Mouse (Mus musculus) forebrain, embryonic 14.5 days (tissue): ENCODE results near the gene Lix1. TPM values are rescaled to one million over a fixed set of nuclear protein-coding genes. Genes with fewer than 3 reads are reported as not detected.
A peak's percentile ranks its signal among the peaks of the same experiment; 100 is the strongest.

ENCODE experiments used
- ATAC-seq: fragments of 200-750 bp; cut with Nextera tagmentation; 2 replicates; pipeline ENCODE4 v1.8.0; 2017; ENCODE audit warnings: mild to moderate bottlenecking, moderate library complexity
- DNase-seq: peaks from one replicate; pipeline ENCODE4 v3.0.0-alpha.2; 2015; ENCODE audit warnings: low spot score
- H3K27ac ChIP-seq: fragments of 300-500 bp; sonication (generic); 2 replicates; pipeline ENCODE4 v1.5.1; 2014; ENCODE audit warnings: low read depth, mild to moderate bottlenecking, control low read depth, low read length, moderate library complexity
- H3K27me3 ChIP-seq: fragments of 300-500 bp; sonication (generic); replicated peaks from 2 replicates; pipeline ENCODE4 v1.6.1; 2014; ENCODE audit warnings: low read length, control low read depth, mixed read lengths; ENCODE audit not compliant: control insufficient read depth, insufficient read depth
- H3K36me3 ChIP-seq: fragments of 300-500 bp; sonication (generic); 2 replicates; pipeline ENCODE4 v1.6.1; 2014; ENCODE audit warnings: low read length, control low read depth; ENCODE audit not compliant: control insufficient read depth, insufficient read depth
- H3K4me1 ChIP-seq: fragments of 300-500 bp; sonication (generic); 2 replicates; pipeline ENCODE4 v1.6.1; 2014; ENCODE audit warnings: antibody characterized with exemption, low read length, control low read depth; ENCODE audit not compliant: control insufficient read depth, insufficient read depth
- H3K4me2 ChIP-seq: fragments of 300-500 bp; sonication (generic); 2 replicates; pipeline ENCODE4 v1.6.1; 2014; ENCODE audit warnings: mild to moderate bottlenecking, control low read depth, low read length
- H3K4me3 ChIP-seq: fragments of 300-500 bp; sonication (generic); 2 replicates; pipeline ENCODE4 v1.5.1; 2014; ENCODE audit warnings: low read depth, low read length, control low read depth
- H3K9ac ChIP-seq: fragments of 300-500 bp; sonication (generic); 2 replicates; pipeline ENCODE4 v1.6.1; 2014; ENCODE audit warnings: mild to moderate bottlenecking, low read length, control low read depth, moderate library complexity
- H3K9me3 ChIP-seq: fragments of 300-500 bp; sonication (generic); replicated peaks from 2 replicates; pipeline ENCODE4 v1.6.1; 2016; ENCODE audit warnings: low read length, control low read depth, mixed read lengths; ENCODE audit not compliant: control insufficient read depth
- WGBS: fragments of 180-500 bp; shearing (Covaris S2); extraction: QIAGEN DNeasy Blood & Tissue Kit; methylation state at CpG from one replicate; pipeline ENCODE4 v1.1.7; 2014; 5-methylcytosine and 5-hydroxymethylcytosine counted together
- polyA plus RNA-seq: library from polyadenylated mRNA; unstranded; fragments of >200 nt; fragmentation: Nextera tagmentation; extraction: Ambion mirVana; gene quantifications from 2 replicates; pipeline ENCODE4 v1.2.1, GENCODE M21; 2014

Lix1 gene
- polyA plus RNA-seq, 1 experiment from 2014 or later: 26.9 TPM

DNA sequence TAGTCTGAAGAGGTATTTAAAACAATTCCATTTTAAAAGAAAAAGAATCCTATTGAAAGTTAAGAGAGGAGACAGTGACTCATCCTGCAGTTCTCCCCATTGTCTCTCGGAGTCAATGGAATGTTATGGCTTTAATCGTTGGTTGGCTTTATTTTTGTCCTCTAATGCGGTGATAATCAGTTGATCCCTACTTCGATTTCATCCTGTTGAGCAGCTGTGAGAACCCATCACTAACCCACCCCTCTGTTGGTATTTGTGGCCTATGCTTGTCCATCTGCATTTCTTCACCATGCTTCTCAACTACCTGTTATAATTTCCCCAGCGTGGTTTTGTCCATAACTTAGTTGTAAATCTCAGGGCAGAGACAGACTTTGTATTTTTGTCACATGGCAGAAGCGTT, 5.7 kb downstream of the Lix1 start:
- Histone ChIP-seq H3K9me3 (no peaks in the 10 kb centered on the region), H3K36me3 (no peaks in the 10 kb centered on the region), H3K27me3 (no peaks in the 10 kb centered on the region), H3K4me1 (peaks cover 20% of the 10 kb centered on the region), H3K9ac (no peak overlapping the region), H3K4me2 (no peak overlapping the region), H3K4me3 (no peak overlapping the region), H3K27ac (no peak overlapping the region)
- ATAC-seq: no peak
- no peak for DNase-seq
- 21% methylated on average over 6 of the region's 6 CpGs for WGBS

DNA sequence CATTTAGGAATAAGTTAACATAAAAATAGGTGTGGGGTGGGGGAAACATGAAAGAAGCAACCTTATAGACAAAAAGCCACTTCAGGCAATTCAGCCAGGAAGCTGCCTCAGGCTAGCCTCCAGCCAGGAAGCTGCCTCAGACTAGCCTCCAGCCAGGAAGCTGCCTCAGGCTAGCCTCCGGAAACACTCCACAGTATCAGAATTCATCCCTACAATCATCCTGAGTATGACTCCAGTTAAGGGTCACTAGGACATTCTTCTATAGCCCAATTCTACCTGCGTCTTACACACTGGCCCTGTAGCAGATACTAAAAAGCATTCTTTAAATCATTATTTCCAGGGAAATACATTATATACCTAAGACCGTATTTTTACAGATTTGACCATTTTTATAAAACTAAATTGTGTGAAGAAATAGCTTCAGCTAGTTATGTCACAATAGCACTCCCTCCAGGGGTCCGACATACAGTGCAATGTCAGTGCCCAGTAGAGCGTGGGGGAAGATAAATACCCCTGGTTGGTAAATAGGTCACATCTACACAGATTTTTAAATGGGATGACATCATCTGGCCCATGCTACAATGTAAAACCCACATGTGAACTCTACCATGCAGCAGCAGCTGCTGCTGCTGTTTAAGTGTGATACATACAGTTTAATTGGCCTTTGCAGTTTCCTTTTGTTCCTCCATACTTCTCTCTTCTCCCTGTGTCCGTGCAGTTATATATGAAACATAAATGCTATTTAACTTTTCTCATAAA, 6.4 kb downstream of the Lix1 start:
- Histone ChIP-seq H3K36me3 (no peaks in the 10 kb centered on the region), H3K27ac (peak overlapping the region; percentile 15; the same call in 1 of the 2 replicates), H3K4me3 (no peak overlapping the region), H3K4me1 (peaks cover 20% of the 10 kb centered on the region), H3K9ac (no peak overlapping the region; the same call in 1 of the 2 replicates), H3K27me3 (no peaks in the 10 kb centered on the region), H3K4me2 (no peak overlapping the region), H3K9me3 (no peaks in the 10 kb centered on the region)
- ATAC-seq (peak; percentile 61), DNase-seq (no peak)
- 17% methylated on average over 6 of the region's 6 CpGs for WGBS

DNA sequence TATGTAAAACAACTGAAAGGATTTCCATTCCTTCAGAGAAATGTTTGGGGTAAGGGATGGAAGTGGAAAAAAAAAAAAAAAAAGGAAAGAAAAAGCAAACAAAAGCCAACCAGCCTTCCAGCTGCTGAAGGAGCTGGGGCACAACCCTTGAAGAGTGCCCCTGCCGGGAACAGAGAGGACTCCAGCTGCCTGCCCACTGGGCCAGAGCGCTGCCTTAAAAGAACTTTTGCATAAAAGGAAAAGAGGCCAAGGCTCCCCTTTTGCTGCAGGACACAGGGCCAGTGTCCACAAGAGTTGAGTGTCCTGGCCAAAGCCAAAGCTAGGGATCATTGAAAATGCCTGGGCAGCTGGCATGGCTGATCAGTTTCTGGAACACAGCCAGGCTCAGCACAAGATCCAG, 7.1 kb downstream of the Lix1 start:
- H3K4me3 ChIP-seq: no peak overlapping the region
- no peaks in the 10 kb centered on the region for H3K9me3 ChIP-seq
- peaks cover 18% of the 10 kb centered on the region for H3K4me1 ChIP-seq
- DNase-seq: no peak
- H3K27me3 ChIP-seq: no peaks in the 10 kb centered on the region
- H3K4me2 ChIP-seq: peak overlapping the region; percentile 15; the same call in 1 of the 2 replicates
- ATAC-seq: peak; percentile 54
- no peak overlapping the region for H3K27ac ChIP-seq
- no peaks in the 10 kb centered on the region for H3K36me3 ChIP-seq
- WGBS: 0% methylated on average over 2 of the region's 2 CpGs
- no peak overlapping the region for H3K9ac ChIP-seq

GRCm38 (mm10) chr17:17411443-17411842, 9.0 kb downstream of the Lix1 start:
- WGBS: 44% methylated on average over 2 of the region's 2 CpGs
- H3K27me3 ChIP-seq: no peaks in the 10 kb centered on the region
- no peak overlapping the region for H3K4me2 ChIP-seq
- no peaks in the 10 kb centered on the region for H3K9me3 ChIP-seq
- DNase-seq (no peak), ATAC-seq (no peak)
- H3K36me3 ChIP-seq: no peaks in the 10 kb centered on the region
- H3K4me3 ChIP-seq: no peak overlapping the region
- no peak overlapping the region for H3K9ac ChIP-seq
- H3K27ac ChIP-seq: no peak overlapping the region
- peaks cover 8% of the 10 kb centered on the region for H3K4me1 ChIP-seq

- Histone ChIP-seq H3K27me3 (no peaks in the 10 kb centered on the region), H3K4me3 (no peak overlapping the region), H3K27ac (no peak overlapping the region), H3K9me3 (no peaks in the 10 kb centered on the region), H3K9ac (no peak overlapping the region), H3K4me1 (peaks cover 7% of the 10 kb centered on the region), H3K36me3 (no peaks in the 10 kb centered on the region), H3K4me2 (no peak overlapping the region)
- DNase-seq: no peak
- ATAC-seq: no peak
- WGBS: 88% methylated on average over 2 of the region's 2 CpGs
Measured at GRCm38 (mm10) chr17:17412176-17412575, 9.7 kb downstream of the Lix1 start.

DNA sequence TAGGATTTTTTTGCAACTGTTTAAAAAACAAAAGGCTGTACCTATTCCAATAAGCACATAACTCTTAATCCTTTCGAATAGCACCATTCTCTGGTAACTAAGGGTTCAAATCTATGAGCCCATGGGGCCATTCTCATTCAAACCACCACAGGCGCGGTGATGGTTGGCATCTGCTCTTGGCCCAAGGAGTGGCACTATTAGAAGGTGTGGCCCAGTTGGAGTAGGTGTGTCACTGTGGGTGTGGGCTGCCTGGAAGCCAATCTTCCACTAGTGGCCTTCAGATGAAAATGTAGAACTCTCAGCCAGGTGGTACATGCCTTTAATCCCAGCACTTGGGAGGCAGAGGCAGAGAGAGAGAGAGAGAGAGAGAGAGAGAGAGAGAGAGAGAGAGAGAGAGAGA, 11.7 kb downstream of the Lix1 start:
- DNase-seq (no peak), ATAC-seq (no peak)
- H3K9ac ChIP-seq: no peak overlapping the region
- no peaks in the 10 kb centered on the region for H3K27me3 ChIP-seq
- no peaks in the 10 kb centered on the region for H3K9me3 ChIP-seq
- H3K27ac ChIP-seq: no peak overlapping the region
- no peaks in the 10 kb centered on the region for H3K36me3 ChIP-seq
- no peak overlapping the region for H3K4me3 ChIP-seq
- H3K4me1 ChIP-seq: peaks cover 5% of the 10 kb centered on the region
- WGBS: 97% methylated on average over 3 of the region's 3 CpGs
- no peak overlapping the region for H3K4me2 ChIP-seq

- DNase-seq (peak; percentile 50), ATAC-seq (peak; percentile 70)
- Histone ChIP-seq H3K4me3 (no peak overlapping the region), H3K9me3 (no peaks in the 10 kb centered on the region), H3K4me2 (no peak overlapping the region), H3K27me3 (no peaks in the 10 kb centered on the region), H3K36me3 (no peaks in the 10 kb centered on the region), H3K27ac (no peak overlapping the region), H3K9ac (no peak overlapping the region), H3K4me1 (peaks cover 4% of the 10 kb centered on the region; the same call in 1 of the 2 replicates)
- 12% methylated on average over 4 of the region's 4 CpGs for WGBS
Measured at GRCm38 (mm10) chr17:17424609-17425307, 22.3 kb downstream of the Lix1 start.

DNA sequence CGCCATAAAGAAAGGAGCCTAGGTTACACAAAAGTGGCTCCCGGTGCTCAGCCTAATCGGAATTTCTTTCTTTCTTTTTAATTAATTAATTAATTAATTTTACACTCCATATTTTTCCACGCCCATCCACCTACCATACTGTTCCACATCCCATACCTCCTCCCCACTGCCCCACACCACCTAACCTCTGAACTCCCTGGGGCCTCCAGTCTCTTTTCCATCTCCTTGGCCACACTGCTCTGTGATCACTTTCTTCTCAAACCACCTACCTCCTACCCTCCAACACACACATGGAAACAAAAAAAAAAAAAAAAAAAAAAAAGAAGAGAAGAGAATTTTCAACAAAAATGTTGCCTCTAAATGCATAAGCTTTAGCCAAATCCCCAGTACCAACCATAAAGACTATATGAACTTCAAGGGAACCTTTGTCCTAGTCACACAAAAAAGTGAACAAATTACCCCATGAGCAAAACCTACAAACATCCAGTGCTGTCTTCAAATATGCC, 22.9 kb downstream of the Lix1 start:
- no peaks in the 10 kb centered on the region for H3K27me3 ChIP-seq
- 8% methylated on average over 4 of the region's 4 CpGs for WGBS
- DNase-seq: no peak

GRCm38 (mm10) chr17:17425906-17426305, 23.4 kb downstream of the Lix1 start:
- no peak for DNase-seq
- Histone ChIP-seq H3K27me3 (no peaks in the 10 kb centered on the region), H3K4me1 (peaks cover 4% of the 10 kb centered on the region; the same call in 1 of the 2 replicates), H3K9ac (no peak overlapping the region), H3K9me3 (no peaks in the 10 kb centered on the region), H3K36me3 (peaks cover 3% of the 10 kb centered on the region; the same call in 1 of the 2 replicates), H3K4me2 (no peak overlapping the region), H3K4me3 (no peak overlapping the region), H3K27ac (no peak overlapping the region)
- 57% methylated on average over 3 of the region's 3 CpGs for WGBS
- ATAC-seq: no peak

More for the DNA sequence above, 22.9 kb downstream of the Lix1 start:
- peaks cover 4% of the 10 kb centered on the region; the same call in 1 of the 2 replicates for H3K4me1 ChIP-seq
- no peaks in the 10 kb centered on the region for H3K9me3 ChIP-seq
- no peak overlapping the region for H3K4me3 ChIP-seq
- no peak overlapping the region for H3K9ac ChIP-seq
- peaks cover 2% of the 10 kb centered on the region; the same call in 1 of the 2 replicates for H3K36me3 ChIP-seq
- no peak overlapping the region for H3K27ac ChIP-seq
- no peak overlapping the region for H3K4me2 ChIP-seq
- peak; percentile 37 for ATAC-seq
